Mouse (Mus musculus) right cerebral cortex, postnatal 14 days (tissue): Measurements from ENCODE around the gene Ube2c.

Experiments
- DNase-seq: peaks from one replicate; pipeline ENCODE4 v3.0.0; 2022

Ube2c gene

GRCm38 (mm10) chr2:164765841-164766240 lies 3.9 kb upstream of the Ube2c start:
- DNase-seq, result no peak

- no peak for DNase-seq
These were observed 1.7 kb upstream of the Ube2c start for GRCm38 (mm10) chr2:164767812-164768540.

- DNase-seq, result no peak
These were observed 581 bp downstream of the Ube2c start for GRCm38 (mm10) chr2:164770279-164770678.

- DNase-seq, result no peak
These were observed 1.4 kb downstream of the Ube2c start for GRCm38 (mm10) chr2:164771123-164771522.

- DNase-seq, result no peak
These were observed 3.7 kb downstream of the Ube2c start for GRCm38 (mm10) chr2:164773229-164773988.

GRCm38 (mm10) chr2:164773989-164774364 lies 4.3 kb downstream of the Ube2c start:
- no peak for DNase-seq

GRCm38 (mm10) chr2:164776130-164776529 lies 6.4 kb downstream of the Ube2c start:
- DNase-seq, result no peak

- DNase-seq, result no peak
These were observed 7.1 kb downstream of the Ube2c start for GRCm38 (mm10) chr2:164776801-164777200.

- no peak for DNase-seq
These were observed 7.7 kb downstream of the Ube2c start for GRCm38 (mm10) chr2:164777246-164778014.

- DNase-seq, result no peak
These were observed 8.3 kb downstream of the Ube2c start for GRCm38 (mm10) chr2:164778015-164778287.

- DNase-seq, result no peak
These were observed 9.1 kb downstream of the Ube2c start for GRCm38 (mm10) chr2:164778809-164779208.

- no peak for DNase-seq
These were observed 9.9 kb downstream of the Ube2c start, which contains the start of gene Tnnc2 for GRCm38 (mm10) chr2:164779481-164780086. Gene Tnnc2 (minus strand): TSS chr2:164779967.

- no peak for DNase-seq
These were observed 12.2 kb downstream of the Ube2c start for GRCm38 (mm10) chr2:164781876-164782275.

GRCm38 (mm10) chr2:164783926-164784581 lies 14.4 kb downstream of the Ube2c start:
- no peak for DNase-seq

- DNase-seq, result no peak
These were observed 15.2 kb downstream of the Ube2c start for GRCm38 (mm10) chr2:164784869-164785420.

GRCm38 (mm10) chr2:164785481-164786387 lies 16.0 kb downstream of the Ube2c start, which contains the start of gene Snx21:
Gene Snx21 (plus strand): TSS chr2:164785823.
- peak; percentile 75 for DNase-seq

GRCm38 (mm10) chr2:164786388-164786885 lies 16.7 kb downstream of the Ube2c start:
- DNase-seq, result no peak

GRCm38 (mm10) chr2:164787032-164787431 lies 17.3 kb downstream of the Ube2c start:
- no peak for DNase-seq

- DNase-seq, result no peak
These were observed 18.1 kb downstream of the Ube2c start for GRCm38 (mm10) chr2:164787779-164788178.

GRCm38 (mm10) chr2:164788411-164788810 lies 18.7 kb downstream of the Ube2c start:
- DNase-seq, result no peak

- DNase-seq, result no peak
These were observed 20.8 kb downstream of the Ube2c start for GRCm38 (mm10) chr2:164790451-164790850.
